Comparison of ENCODE assay signal across 8 mouse cellular contexts in the genomic region with DNA sequence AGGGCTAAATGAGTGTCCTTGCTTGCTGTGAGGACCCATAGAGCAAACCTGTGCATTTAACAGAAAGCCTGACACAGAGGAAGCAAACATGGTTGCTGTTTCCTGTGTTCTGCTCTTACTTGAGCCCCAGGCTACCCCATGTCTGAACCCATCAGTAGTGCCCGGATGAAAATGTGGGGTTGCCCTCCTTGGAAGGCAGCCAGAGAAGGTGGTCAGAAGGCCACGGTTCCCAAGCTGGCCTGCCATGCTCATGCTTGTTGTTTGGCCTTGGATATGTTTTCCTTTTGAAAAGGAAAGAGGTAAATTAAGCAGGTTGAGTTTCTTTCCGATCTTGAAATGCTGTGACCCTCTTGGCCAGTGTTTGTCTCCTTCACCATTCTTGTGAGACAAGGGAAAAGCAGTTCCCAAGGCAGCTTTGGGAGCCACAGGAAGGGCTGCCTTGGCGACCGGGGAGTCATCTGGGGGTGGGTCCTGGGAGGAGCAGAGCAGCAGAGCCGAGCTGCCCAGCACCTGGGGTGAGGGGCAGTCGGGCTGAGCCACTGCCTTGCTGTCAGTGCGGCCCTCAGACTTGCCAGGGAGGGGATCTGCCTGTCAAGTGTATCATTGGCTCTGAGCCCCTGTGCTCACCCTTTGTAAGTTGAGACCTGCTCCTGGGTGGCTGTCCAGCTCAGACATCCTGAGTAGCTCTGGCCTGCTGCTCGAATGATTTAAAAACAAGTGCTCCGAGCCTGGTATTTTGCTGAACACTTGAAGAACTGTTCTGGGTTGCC. TPM values are rescaled to one million over a fixed set of nuclear protein-coding genes. Genes with fewer than 3 reads are reported as not detected.
A peak's percentile ranks its signal among the peaks of the same experiment; 100 is the strongest.
DNase-seq lines count a peak whose midpoint lies in the region; ATAC-seq and TF ChIP-seq lines count a peak whose summit lies in the region.

No protein-coding gene starts in this region.

- no peaks in the 10 kb centered on the region for H3K27me3 ChIP-seq in kidney, adult 2 months (replicated peaks; ENCODE audit: control insufficient read depth, insufficient read depth, low read length)
- no peaks in the 10 kb centered on the region for H3K27me3 ChIP-seq in forebrain, embryonic 16.5 days (replicated peaks; ENCODE audit: control insufficient read depth, insufficient read depth, low read length)
- H3K27me3 ChIP-seq in liver, embryonic 16.5 days (ENCODE audit: control insufficient read depth, insufficient read depth, low read depth, low read length), result no peaks in the 10 kb centered on the region

- no peak overlapping the region for H3K4me2 ChIP-seq in forebrain, embryonic 16.5 days (ENCODE audit: low read length)
- no peak overlapping the region for H3K4me2 ChIP-seq in liver, embryonic 16.5 days (ENCODE audit: low read depth, low read length)

- peak; percentile 49; the same call in 1 of the 2 replicates for ATAC-seq in forebrain, embryonic 16.5 days
- ATAC-seq in liver, embryonic 16.5 days (ENCODE audit: low read depth), result peak; percentile 23; the same call in 1 of the 2 replicates

- DNase-seq in kidney, adult 2 months, result no peak
- no peak for DNase-seq in kidney, adult 11 months
- DNase-seq in MN1 (ENCODE audit: low spot score), result peak; percentile 29
- DNase-seq in T-cell, adult 2 months (ENCODE audit: low spot score), result no peak
- DNase-seq in frontal cortex, adult 2 months (ENCODE audit: extremely low spot score in 1 of 2, low spot score in 1 of 2), result no peak
- no peak for DNase-seq in ovary, postnatal 36 days (ENCODE audit: low spot score)

- no peaks in the 10 kb centered on the region for H3K9me3 ChIP-seq in forebrain, embryonic 16.5 days (ENCODE audit: control insufficient read depth, low read length)
- no peaks in the 10 kb centered on the region for H3K9me3 ChIP-seq in liver, embryonic 16.5 days (replicated peaks; ENCODE audit: control insufficient read depth, low read length)

- no peak overlapping the region for H3K4me3 ChIP-seq in kidney, adult 2 months (ENCODE audit: insufficient read depth, low read depth, low read length)
- no peak overlapping the region for H3K4me3 ChIP-seq in forebrain, embryonic 16.5 days (replicated peaks; ENCODE audit: low read length)
- H3K4me3 ChIP-seq in liver, embryonic 16.5 days (ENCODE audit: low read depth, low read length), result no peak overlapping the region

- no peak for TF ChIP-seq CTCF in kidney, adult 2 months (conservative IDR thresholded peaks at IDR 0.05; ENCODE audit: insufficient read depth, insufficient read length, low read depth, low read length)

- no peak for TF ChIP-seq POLR2A in kidney, adult 2 months (IDR thresholded peaks at IDR 0.05; ENCODE audit: low read depth, low read length)

- peaks cover 10% of the 10 kb centered on the region; the same call in 1 of the 2 replicates for H3K4me1 ChIP-seq in kidney, adult 2 months (ENCODE audit: control insufficient read depth, insufficient read depth, low read length)
- H3K4me1 ChIP-seq in forebrain, embryonic 16.5 days (replicated peaks; ENCODE audit: control insufficient read depth, insufficient read depth, low read length), result peaks cover 8% of the 10 kb centered on the region
- peaks cover 16% of the 10 kb centered on the region for H3K4me1 ChIP-seq in liver, embryonic 16.5 days (ENCODE audit: control insufficient read depth, low read depth, low read length)

- peak overlapping the region; percentile 41 for H3K27ac ChIP-seq in kidney, adult 2 months (ENCODE audit: insufficient read depth, low read depth, low read length)
- H3K27ac ChIP-seq in forebrain, embryonic 16.5 days (ENCODE audit: low read length), result peak overlapping the region; percentile 43
- H3K27ac ChIP-seq in liver, embryonic 16.5 days (ENCODE audit: low read length), result peak overlapping the region; percentile 29

- no peaks in the 10 kb centered on the region for H3K36me3 ChIP-seq in kidney, adult 2 months (ENCODE audit: control insufficient read depth, insufficient read depth, low read length)
- peaks cover 9% of the 10 kb centered on the region; the same call in 1 of the 2 replicates for H3K36me3 ChIP-seq in forebrain, embryonic 16.5 days (ENCODE audit: control insufficient read depth, insufficient read depth)
- H3K36me3 ChIP-seq in liver, embryonic 16.5 days (ENCODE audit: control insufficient read depth, insufficient read depth), result no peaks in the 10 kb centered on the region; the same call in 1 of the 2 replicates

- WGBS in kidney, adult 2 months, result 22% methylated on average over 10 of the region's 10 CpGs
- WGBS in forebrain, embryonic 16.5 days, result 22% methylated on average over 10 of the region's 10 CpGs
- WGBS in liver, embryonic 16.5 days (ENCODE audit: insufficient replicate concordance), result 31% methylated on average over 10 of the region's 10 CpGs

- no peak overlapping the region for H3K9ac ChIP-seq in forebrain, embryonic 16.5 days (replicated peaks; ENCODE audit: low read depth, low read length)
- no peak overlapping the region; the same call in 1 of the 2 replicates for H3K9ac ChIP-seq in liver, embryonic 16.5 days (ENCODE audit: low read depth, low read length)

RNA-seq across cellular contexts. Expression of a gene that starts 30.0 kb away (rescaled TPM):
- 41.3 and 43.6 TPM in 2 replicates for polyA plus RNA-seq in kidney, adult 2 months (2012; rRNA removed)
- 24.5 and 27.7 TPM in 2 replicates for polyA plus RNA-seq in forebrain, embryonic 16.5 days (2015; fragmentation: Nextera tagmentation; extraction: Ambion mirVana)
- 7.7 and 10.5 TPM in 2 replicates for polyA plus RNA-seq in liver, embryonic 16.5 days (2015; fragmentation: Nextera tagmentation; extraction: Ambion mirVana)
- 58.6 and 60.6 TPM in 2 replicates for polyA plus RNA-seq in frontal cortex, adult 2 months (2012; rRNA removed)
